Mouse (Mus musculus) ovary, postnatal 36 days (tissue): ENCODE results near the gene Gm8906.
"Not testable (repeated sequence)": the region's sequence is repeated elsewhere in the genome, so short reads cannot be mapped to it uniquely, and the experiment has no call there.

ENCODE experiments used
- DNase-seq: peaks from one replicate; pipeline ENCODE4 v3.0.0; 2022; ENCODE audit warnings: low spot score, mixed read lengths

Gm8906 gene

DNA sequence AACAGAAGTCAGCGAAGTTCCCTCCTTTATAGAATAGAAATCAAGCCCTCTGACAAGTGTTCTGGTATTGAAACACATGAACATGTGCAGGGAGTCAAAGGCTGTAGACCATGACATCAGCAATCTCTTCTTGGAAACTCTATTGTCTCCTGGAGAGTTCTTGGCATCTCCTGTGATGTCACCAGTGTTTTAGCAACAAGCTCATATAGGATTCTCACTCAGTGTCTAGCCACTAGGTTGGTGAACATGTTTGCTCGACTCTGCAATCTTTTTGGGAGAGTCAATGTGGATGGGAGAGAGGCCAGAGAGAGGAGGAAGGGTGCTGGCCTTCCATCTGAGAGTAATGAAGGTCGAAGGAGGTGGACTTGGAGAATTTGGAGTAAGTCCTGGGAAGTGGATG is at the start of gene Gm8906:
Gene Gm8906 (plus strand): TSS at position 301 of the 400 bp plus-strand sequence.
- DNase-seq: not testable (repeated sequence)
